Mouse (Mus musculus): ENCODE measurements around the gene Olfr1406. TPM values are rescaled to one million over a fixed set of nuclear protein-coding genes. Genes with fewer than 3 reads are reported as not detected.
"Not testable (repeated sequence)": the region's sequence is repeated elsewhere in the genome, so short reads cannot be mapped to it uniquely, and the experiment has no call there.

Olfr1406 gene
- polyA plus RNA-seq (2016; fragmentation: Nextera tagmentation; extraction: Ambion mirVana): not detected in 2 replicates

DNA sequence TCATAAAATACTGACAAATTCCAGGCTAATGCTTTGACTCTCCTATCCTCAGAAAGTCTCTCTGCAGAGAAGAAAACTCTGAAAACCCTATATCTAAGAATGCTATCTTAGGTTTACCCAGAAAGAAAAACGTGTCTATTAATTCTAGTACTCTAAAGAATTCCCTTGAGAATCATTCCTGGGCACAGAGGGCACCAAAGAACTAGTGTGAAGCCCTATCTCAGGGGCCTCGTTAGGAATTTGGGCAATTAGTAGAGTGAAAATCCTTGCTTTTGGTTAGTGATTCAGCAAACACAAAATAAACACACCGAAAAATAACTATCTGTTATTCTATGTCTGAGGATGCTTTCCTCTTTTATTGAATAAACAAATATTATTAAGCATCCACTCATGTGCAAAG is at the start of gene Olfr1406:
Gene Olfr1406, minus strand, starts transcription at position 101 of the 400 bp plus-strand sequence.
- Histone ChIP-seq H3K4me1 (no peaks in the 10 kb centered on the region), H3K27me3 (ENCODE audit: insufficient read depth, poor library complexity, severe bottlenecking) (no peaks in the 10 kb centered on the region), H3K4me3 (no peak within 1 kb of the TSS), H3K9me3 (no peaks in the 10 kb centered on the region), H3K36me3 (no peaks in the 10 kb centered on the region), H3K27ac (no peak within 1 kb of the TSS)
- DNase-seq (ENCODE audit: low spot score): no peak
- 52% methylated on average over 3 of the region's 3 CpGs for WGBS

DNA sequence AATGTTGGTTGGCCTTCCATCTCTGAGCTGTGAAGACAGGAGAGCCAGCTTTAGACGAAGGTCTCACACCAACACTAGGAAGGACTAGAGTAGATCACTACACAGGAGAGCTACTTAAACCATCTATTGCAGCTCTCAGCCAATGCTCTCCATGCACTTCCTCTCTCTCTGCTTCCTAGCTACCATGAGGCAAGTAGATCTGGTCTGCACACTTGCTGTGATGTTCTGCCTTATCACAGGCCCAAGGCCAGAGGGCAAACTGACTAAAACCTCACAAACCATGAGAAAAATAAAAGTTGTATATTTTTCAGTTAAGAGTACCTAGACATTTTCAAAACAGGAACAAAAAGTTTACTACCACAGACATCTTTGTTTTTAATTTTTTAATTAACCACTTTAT is 46.6 kb upstream of the Olfr1406 start:
- H3K36me3 ChIP-seq; DNase-seq (ENCODE audit: low spot score); H3K4me3 ChIP-seq; H3K9me3 ChIP-seq; H3K4me1 ChIP-seq; H3K27ac ChIP-seq; H3K27me3 ChIP-seq (ENCODE audit: insufficient read depth, poor library complexity, severe bottlenecking): not testable (repeated sequence)
- 77% methylated on average over 1 of the region's 1 CpGs for WGBS

DNA sequence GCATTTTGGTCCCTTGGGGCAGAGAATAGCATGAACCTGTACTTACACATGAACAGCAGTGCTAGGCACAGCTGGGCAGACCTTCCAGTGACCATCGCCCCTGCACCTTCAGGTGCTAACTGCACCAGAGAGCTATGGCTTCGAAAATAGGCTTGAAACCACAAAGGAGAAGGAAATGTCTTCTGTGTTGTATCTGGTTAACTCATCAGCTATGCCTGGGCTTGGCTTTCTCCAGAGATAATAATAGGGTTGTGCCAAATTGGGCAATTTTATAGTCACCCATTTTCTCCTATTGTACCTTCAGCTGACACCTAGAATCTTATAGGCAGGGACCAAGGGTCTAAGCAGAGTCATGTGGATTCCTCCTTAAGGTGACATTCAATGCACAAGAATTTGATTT is 36.6 kb upstream of the Olfr1406 start, which contains the start of gene Fcer1a:
Gene Fcer1a, minus strand, starts transcription at position 134 of the 400 bp plus-strand sequence.
- Histone ChIP-seq H3K27me3 (ENCODE audit: insufficient read depth, poor library complexity, severe bottlenecking) (no peaks in the 10 kb centered on the region), H3K36me3 (no peaks in the 10 kb centered on the region), H3K4me3 (no peak within 1 kb of the TSS), H3K4me1 (no peaks in the 10 kb centered on the region), H3K9me3 (no peaks in the 10 kb centered on the region), H3K27ac (no peak within 1 kb of the TSS)
- no peak for DNase-seq (ENCODE audit: low spot score)
- 80% methylated on average over 2 of the region's 2 CpGs for WGBS

DNA sequence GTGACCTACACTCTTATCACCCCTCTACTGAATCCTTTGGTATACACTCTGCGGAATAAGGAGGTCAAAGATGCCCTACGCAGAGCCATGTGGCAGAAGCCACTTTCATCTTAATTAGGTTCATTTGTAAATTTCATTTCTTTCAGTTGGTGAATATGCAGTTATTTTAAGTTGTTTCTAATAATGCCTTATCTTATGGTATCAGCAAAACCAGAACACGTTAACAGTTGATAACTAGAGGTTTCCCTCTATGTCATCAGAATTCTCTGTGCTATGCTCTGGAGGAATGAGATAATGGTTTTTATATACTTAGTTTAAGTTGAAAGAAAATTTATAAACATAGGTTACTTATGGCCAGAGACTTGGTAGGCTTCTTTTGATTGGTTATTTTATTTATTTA is 26.0 kb upstream of the Olfr1406 start:
- Histone ChIP-seq H3K4me3 (no peak overlapping the region), H3K27ac (no peak overlapping the region), H3K4me1 (no peaks in the 10 kb centered on the region), H3K27me3 (ENCODE audit: insufficient read depth, poor library complexity, severe bottlenecking) (no peaks in the 10 kb centered on the region), H3K36me3 (no peaks in the 10 kb centered on the region), H3K9me3 (no peaks in the 10 kb centered on the region)
- DNase-seq (ENCODE audit: low spot score): no peak
- WGBS: 84% methylated on average over 3 of the region's 3 CpGs

DNA sequence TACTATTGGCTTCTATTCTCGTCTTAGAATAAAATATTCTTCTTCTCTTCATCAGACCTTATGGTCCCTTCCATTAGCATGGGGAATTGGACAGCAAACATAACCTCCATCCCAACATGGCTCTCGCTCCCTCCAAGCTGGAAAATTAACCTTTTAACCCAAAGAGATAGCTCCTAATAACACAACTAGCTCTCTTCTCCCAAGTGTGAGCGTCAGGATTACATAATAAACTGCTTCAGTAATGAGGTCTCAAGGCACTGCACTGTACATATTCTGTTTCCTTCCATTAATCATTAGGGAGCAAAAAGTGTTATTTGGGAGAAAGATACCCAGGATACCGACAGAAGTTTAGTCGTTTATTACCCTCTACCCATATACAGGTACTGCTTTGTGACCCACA is 21.7 kb upstream of the Olfr1406 start, which contains the start of gene Olfr1404:
Gene Olfr1404, plus strand, starts transcription at position 301 of the 400 bp plus-strand sequence.
- DNase-seq (ENCODE audit: low spot score): no peak
- Histone ChIP-seq H3K27ac (no peak within 1 kb of the TSS), H3K36me3 (no peaks in the 10 kb centered on the region), H3K9me3 (no peaks in the 10 kb centered on the region), H3K27me3 (ENCODE audit: insufficient read depth, poor library complexity, severe bottlenecking) (no peaks in the 10 kb centered on the region), H3K4me1 (no peaks in the 10 kb centered on the region), H3K4me3 (no peak within 1 kb of the TSS)
- 75% methylated on average over 5 of the region's 5 CpGs for WGBS

DNA sequence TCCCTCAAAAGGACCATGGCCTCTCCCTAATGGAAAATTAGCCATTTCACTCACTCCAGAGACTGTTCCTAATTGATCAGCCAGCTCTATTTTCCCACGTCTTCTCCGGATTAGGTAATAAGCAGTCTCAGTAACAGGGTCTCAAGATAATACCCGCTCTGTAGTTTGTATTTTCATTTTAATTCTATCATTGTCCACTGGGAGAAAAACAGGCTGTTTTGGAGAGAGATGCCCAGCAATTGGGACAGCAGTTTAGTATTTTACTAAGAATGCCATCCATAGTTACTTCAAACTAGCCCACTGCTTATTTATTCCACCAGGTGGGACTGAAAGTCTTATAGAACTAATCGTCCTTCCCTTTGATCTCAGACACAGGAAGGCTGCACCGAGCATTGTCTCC is 7.1 kb upstream of the Olfr1406 start, which contains the start of gene Olfr218:
Gene Olfr218, plus strand, starts transcription at position 301 of the 400 bp plus-strand sequence.
- no peak within 1 kb of the TSS for H3K27ac ChIP-seq
- DNase-seq (ENCODE audit: low spot score): no peak
- no peaks in the 10 kb centered on the region for H3K36me3 ChIP-seq
- H3K4me1 ChIP-seq: no peaks in the 10 kb centered on the region
- WGBS: 72% methylated on average over 5 of the region's 5 CpGs
- H3K4me3 ChIP-seq: no peak within 1 kb of the TSS
- H3K27me3 ChIP-seq (ENCODE audit: insufficient read depth, poor library complexity, severe bottlenecking): no peaks in the 10 kb centered on the region
- H3K9me3 ChIP-seq: no peaks in the 10 kb centered on the region

DNA sequence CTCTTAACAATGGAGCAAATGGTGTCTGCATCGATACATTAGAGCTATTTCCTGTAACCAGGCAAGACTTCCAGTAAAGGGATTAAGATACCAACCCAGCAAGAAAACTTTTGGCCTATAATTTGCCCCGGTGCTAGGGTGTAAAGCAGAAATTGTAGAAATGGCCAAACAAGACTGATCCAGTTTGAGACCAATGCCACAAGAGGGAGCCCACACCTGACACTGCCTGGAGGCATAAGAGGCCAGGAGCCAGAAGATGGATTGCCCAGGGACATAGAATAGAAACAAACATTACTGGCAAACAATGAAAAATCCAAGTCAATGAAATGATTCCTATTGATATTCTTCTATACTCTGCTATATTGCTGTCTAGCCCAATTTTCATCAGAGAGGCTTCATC is 5.9 kb upstream of the Olfr1406 start:
- Histone ChIP-seq H3K4me3 (no peak overlapping the region), H3K9me3 (no peaks in the 10 kb centered on the region), H3K27ac (no peak overlapping the region), H3K36me3 (no peaks in the 10 kb centered on the region), H3K4me1 (no peaks in the 10 kb centered on the region), H3K27me3 (ENCODE audit: insufficient read depth, poor library complexity, severe bottlenecking) (no peaks in the 10 kb centered on the region)
- no peak for DNase-seq (ENCODE audit: low spot score)
- WGBS: 70% methylated on average over 2 of the region's 2 CpGs

DNA sequence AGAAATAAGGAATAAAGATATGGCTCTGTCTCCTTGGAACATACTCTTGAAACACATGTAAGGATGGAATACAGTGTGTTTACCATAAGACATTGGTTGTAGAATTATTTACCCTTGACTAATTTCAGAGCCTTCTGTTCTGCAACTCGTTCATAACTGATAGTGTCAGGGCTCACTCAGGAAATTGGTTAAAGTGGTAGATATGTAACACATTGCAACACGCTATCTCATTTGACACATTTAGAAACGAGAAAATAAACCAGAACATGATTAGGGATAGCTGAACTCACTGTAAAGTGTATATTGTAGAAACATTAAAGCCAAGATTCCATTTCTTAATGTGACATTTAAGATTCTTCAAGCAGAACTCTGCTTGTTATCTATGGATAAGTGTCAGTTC is 1.6 kb upstream of the Olfr1406 start:
- no peak for DNase-seq (ENCODE audit: low spot score)
- Histone ChIP-seq H3K27me3 (ENCODE audit: insufficient read depth, poor library complexity, severe bottlenecking) (no peaks in the 10 kb centered on the region), H3K36me3 (no peaks in the 10 kb centered on the region), H3K9me3 (no peaks in the 10 kb centered on the region), H3K27ac (no peak overlapping the region), H3K4me3 (no peak overlapping the region), H3K4me1 (no peaks in the 10 kb centered on the region)
- WGBS: 51% methylated on average over 3 of the region's 3 CpGs

DNA sequence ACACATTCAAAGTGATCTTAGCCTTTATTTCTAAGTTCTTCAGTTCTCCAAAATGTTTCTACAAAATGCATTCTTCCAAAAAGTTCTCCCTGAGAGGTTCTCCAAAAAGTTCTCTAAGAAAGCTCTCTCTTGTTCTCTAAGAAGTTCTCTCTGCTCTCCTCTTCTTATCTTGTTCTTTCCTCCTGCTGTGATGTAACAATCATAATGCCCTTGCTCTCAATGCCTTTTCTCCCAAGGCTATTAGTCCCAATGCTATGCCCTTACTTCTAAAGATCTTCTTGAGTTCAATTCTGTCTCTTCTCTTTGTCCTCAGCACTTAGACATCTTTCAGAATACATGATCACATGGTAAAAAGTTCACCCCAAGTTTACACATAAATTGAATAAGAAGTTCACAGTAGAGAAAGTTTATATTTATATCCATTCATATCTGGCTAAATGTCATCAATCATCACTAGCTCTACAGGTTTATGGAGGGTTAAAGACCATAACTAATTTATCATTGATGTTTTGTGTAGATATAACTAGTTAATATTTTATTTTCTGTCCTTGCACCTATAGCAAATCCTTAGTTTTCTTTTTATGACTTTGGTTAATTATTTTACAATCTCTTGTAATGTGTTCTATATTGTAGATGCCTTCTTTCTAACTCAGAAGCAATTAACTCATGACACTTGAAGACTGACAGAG is 16.1 kb downstream of the Olfr1406 start:
- Histone ChIP-seq H3K27me3 (ENCODE audit: insufficient read depth, poor library complexity, severe bottlenecking) (no peaks in the 10 kb centered on the region), H3K9me3 (no peaks in the 10 kb centered on the region), H3K36me3 (no peaks in the 10 kb centered on the region), H3K27ac (no peak overlapping the region), H3K4me3 (no peak overlapping the region), H3K4me1 (no peaks in the 10 kb centered on the region)
- DNase-seq (ENCODE audit: low spot score): no peak

DNA sequence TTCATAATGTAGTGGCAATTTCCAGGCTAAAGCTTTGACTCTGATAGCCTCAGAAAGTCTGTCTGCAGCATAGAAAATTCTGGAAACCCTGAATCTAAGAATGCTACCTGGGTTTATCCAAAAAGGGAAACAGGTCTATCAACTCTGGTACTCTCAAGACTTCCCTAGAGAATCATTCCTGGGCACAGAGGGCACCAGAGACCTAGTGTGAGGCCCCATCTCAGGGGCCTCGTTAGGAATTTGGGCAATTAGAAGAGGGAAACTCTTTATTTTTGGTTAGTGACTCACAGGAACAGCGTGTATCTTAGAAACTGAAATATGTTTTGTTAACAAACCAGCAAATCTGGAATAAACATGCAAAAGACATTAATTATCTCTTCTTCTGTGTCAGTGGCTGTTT is 53.2 kb downstream of the Olfr1406 start, which contains the start of gene Olfr1408:
Gene Olfr1408, minus strand, starts transcription at position 101 of the 400 bp plus-strand sequence.
- Histone ChIP-seq H3K4me3 (no peak within 1 kb of the TSS), H3K9me3 (no peaks in the 10 kb centered on the region), H3K4me1 (no peaks in the 10 kb centered on the region), H3K27me3 (ENCODE audit: insufficient read depth, poor library complexity, severe bottlenecking) (no peaks in the 10 kb centered on the region), H3K27ac (no peak within 1 kb of the TSS), H3K36me3 (no peaks in the 10 kb centered on the region)
- no peak for DNase-seq (ENCODE audit: low spot score)
- 62% methylated on average over 2 of the region's 2 CpGs for WGBS

Other genes starting within 250 kb of the Olfr1406 start
- not detected in 2 replicates for gene Olfr16, start 240.2 kb downstream of the Olfr1406 start, polyA plus RNA-seq (2016; fragmentation: Nextera tagmentation; extraction: Ambion mirVana)
- not detected in 2 replicates for gene Olfr1408, start 53.3 kb downstream of the Olfr1406 start, polyA plus RNA-seq (2016; fragmentation: Nextera tagmentation; extraction: Ambion mirVana)
- gene Olfr218, start 7.2 kb upstream of the Olfr1406 start, polyA plus RNA-seq (2016; fragmentation: Nextera tagmentation; extraction: Ambion mirVana): not detected in 2 replicates
- not detected in 2 replicates for gene Olfr1404, start 21.8 kb upstream of the Olfr1406 start, polyA plus RNA-seq (2016; fragmentation: Nextera tagmentation; extraction: Ambion mirVana)
- not detected in 2 replicates for gene Fcer1a, start 36.6 kb upstream of the Olfr1406 start, polyA plus RNA-seq (2016; fragmentation: Nextera tagmentation; extraction: Ambion mirVana)
- not detected in 2 replicates for gene Olfr418, start 75.4 kb upstream of the Olfr1406 start, polyA plus RNA-seq (2016; fragmentation: Nextera tagmentation; extraction: Ambion mirVana)
- not detected in 2 replicates for gene Mptx2, start 87.1 kb upstream of the Olfr1406 start, polyA plus RNA-seq (2016; fragmentation: Nextera tagmentation; extraction: Ambion mirVana)
- gene Ackr1, start 143.1 kb upstream of the Olfr1406 start, polyA plus RNA-seq (2016; fragmentation: Nextera tagmentation; extraction: Ambion mirVana): 1.8 and 1.9 TPM in 2 replicates
- 1.3 and 1.5 TPM in 2 replicates for gene Aim2, start 160.2 kb upstream of the Olfr1406 start, polyA plus RNA-seq (2016; fragmentation: Nextera tagmentation; extraction: Ambion mirVana)
- 1.2 and 1.3 TPM in 2 replicates for gene Cadm3, start 177.1 kb upstream of the Olfr1406 start, polyA plus RNA-seq (2016; fragmentation: Nextera tagmentation; extraction: Ambion mirVana)

All from heart, embryonic 10.5 days (tissue).